Mouse (Mus musculus) intestine, postnatal 0 days (tissue): Measurements from ENCODE around the gene Nectin3. TPM values are rescaled to one million over a fixed set of nuclear protein-coding genes. Genes with fewer than 3 reads are reported as not detected.

Source experiments
- ATAC-seq: fragments of 200-750 bp; cut with Nextera tagmentation; 2 replicates; pipeline ENCODE4 v1.8.0; 2017; ENCODE audit warnings: mild to moderate bottlenecking, moderate TSS enrichment, moderate library complexity
- H3K27ac ChIP-seq: fragments of 300-500 bp; sonication (generic); 2 replicates; pipeline ENCODE4 v1.5.1; 2014; ENCODE audit warnings: mild to moderate bottlenecking, low read depth, low read length, moderate library complexity
- H3K27me3 ChIP-seq: fragments of 300-500 bp; sonication (generic); replicated peaks from 2 replicates; pipeline ENCODE4 v1.6.1; 2014; ENCODE audit warnings: low read length, mixed read lengths; ENCODE audit not compliant: control insufficient read depth, insufficient read depth
- H3K36me3 ChIP-seq: fragments of 300-500 bp; sonication (generic); 2 replicates; pipeline ENCODE4 v1.6.1; 2014; ENCODE audit warnings: mild to moderate bottlenecking, moderate library complexity; ENCODE audit not compliant: control insufficient read depth, insufficient read depth
- H3K4me1 ChIP-seq: fragments of 300-500 bp; sonication (generic); replicated peaks from 2 replicates; pipeline ENCODE4 v1.6.1; 2014; ENCODE audit warnings: antibody characterized with exemption, low read length, mixed read lengths; ENCODE audit not compliant: control insufficient read depth, insufficient read depth
- H3K4me2 ChIP-seq: fragments of 300-500 bp; sonication (generic); replicated peaks from 2 replicates; pipeline ENCODE4 v1.6.1; 2014; ENCODE audit warnings: low read depth, mild to moderate bottlenecking, moderate library complexity
- H3K4me3 ChIP-seq: fragments of 300-500 bp; sonication (generic); 2 replicates; pipeline ENCODE4 v1.5.1; 2014; ENCODE audit warnings: low read depth, low read length
- H3K9ac ChIP-seq: fragments of 300-500 bp; sonication (generic); 2 replicates; pipeline ENCODE4 v1.6.1; 2014; ENCODE audit warnings: mild to moderate bottlenecking, low read depth, low read length
- H3K9me3 ChIP-seq: fragments of 300-500 bp; sonication (generic); 2 replicates; pipeline ENCODE4 v1.6.1; 2016; ENCODE audit warnings: mixed run types; ENCODE audit not compliant: control insufficient read depth
- CTCF ChIP-seq: sonication (generic); IDR thresholded peaks from 2 replicates; pipeline ENCODE4 v1.5.1; 2016; ENCODE audit warnings: low read depth, mild to moderate bottlenecking, control low read depth, antibody characterized with exemption, moderate library complexity
- WGBS: fragments of 180-500 bp; shearing (Covaris S2); extraction: QIAGEN DNeasy Blood & Tissue Kit; methylation state at CpG from one replicate; pipeline ENCODE4 v1.1.7; 2014; 5-methylcytosine and 5-hydroxymethylcytosine counted together
- polyA plus RNA-seq: library from polyadenylated mRNA; unstranded; fragments of >200 nt; fragmentation: Nextera tagmentation; extraction: Ambion mirVana; gene quantifications from 2 replicates; pipeline ENCODE4 v1.2.1, GENCODE M21; 2015

The Nectin3 gene
- polyA plus RNA-seq, 1 experiment from 2014 or later, result 36.7 TPM

DNA sequence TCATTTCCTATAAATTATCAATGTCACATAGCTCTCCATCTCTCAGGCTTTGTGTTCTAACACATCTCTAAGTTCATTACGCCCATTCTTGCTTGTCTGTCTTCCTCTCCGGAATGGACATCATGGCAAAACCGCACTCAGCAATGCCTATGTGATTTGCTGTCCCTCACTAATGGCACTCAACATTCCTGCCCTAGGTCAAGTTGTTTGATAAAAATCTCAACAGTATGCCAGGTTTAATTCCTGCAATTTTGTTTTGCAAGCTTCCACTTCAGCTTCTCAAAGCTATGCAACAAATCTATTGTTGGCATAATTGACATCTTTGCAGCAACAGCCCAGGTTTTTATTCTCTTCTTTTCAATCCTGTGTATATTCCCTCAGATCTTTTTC lies 9.6 kb upstream of the Nectin3 start:
- Histone ChIP-seq H3K4me2 (no peak overlapping the region), H3K9ac (no peak overlapping the region), H3K36me3 (no peaks in the 10 kb centered on the region), H3K9me3 (no peaks in the 10 kb centered on the region), H3K4me1 (no peaks in the 10 kb centered on the region), H3K27ac (no peak overlapping the region), H3K27me3 (no peaks in the 10 kb centered on the region), H3K4me3 (no peak overlapping the region)
- no peak for ATAC-seq
- no peak for TF ChIP-seq CTCF
- 73% methylated on average over 3 of the region's 3 CpGs for WGBS

DNA sequence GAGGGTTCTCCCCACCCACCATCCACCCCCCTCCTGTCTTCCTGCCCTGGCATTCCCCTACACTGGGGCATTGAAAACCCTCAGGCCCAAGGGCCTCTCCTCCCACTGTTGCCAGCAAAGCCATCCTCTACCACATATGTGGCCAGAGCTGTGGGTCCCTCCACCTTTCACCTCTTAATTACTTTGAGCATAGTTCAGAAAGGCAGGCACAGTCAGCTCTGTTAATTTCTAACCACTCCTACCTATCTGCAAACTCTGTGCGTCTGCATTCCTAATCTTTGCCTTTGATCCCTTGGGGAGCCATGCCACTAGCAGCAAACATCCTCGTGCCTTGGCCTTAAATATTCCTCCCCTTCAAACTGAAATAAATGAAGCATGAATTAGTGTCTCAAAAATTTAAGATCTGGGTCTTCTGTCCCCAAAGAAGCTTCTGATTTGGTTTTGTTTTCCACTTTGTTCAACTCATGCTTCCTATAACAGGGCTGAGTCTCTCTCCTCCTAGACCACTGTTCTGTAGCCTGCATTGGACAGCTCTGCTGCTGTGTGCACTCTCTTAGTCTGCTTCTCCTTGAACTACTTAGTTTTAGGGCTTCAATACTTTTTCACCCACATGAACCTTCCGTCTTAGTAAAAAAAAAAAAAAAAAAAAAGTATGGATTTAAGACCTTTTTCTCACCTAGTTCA lies 9.1 kb upstream of the Nectin3 start:
- 37% methylated on average over 3 of the region's 3 CpGs for WGBS
- Histone ChIP-seq H3K27me3 (no peaks in the 10 kb centered on the region), H3K9me3 (no peaks in the 10 kb centered on the region), H3K9ac (no peak overlapping the region), H3K36me3 (no peaks in the 10 kb centered on the region), H3K27ac (no peak overlapping the region), H3K4me2 (no peak overlapping the region), H3K4me3 (no peak overlapping the region), H3K4me1 (no peaks in the 10 kb centered on the region)
- peak; percentile 80 for ATAC-seq
- no peak for TF ChIP-seq CTCF

DNA sequence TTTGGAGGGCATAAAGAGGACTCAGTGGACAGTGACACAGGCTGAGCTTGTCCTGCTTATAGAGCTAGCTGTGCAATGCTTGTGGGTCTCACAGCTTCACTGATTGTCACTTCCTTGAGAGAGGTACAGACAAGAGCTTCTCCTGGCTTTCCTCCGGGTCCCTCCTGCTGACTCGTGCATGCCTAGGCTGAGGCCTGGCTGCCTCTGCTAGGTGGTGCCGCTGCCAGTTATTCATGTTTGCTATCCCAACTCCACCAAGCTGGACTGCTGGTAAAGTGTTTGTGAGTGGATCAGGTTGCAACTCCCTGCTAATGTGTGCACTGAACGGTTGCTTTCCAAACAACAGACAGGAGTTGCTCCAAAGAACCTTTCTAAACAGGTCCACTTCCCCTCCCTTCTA lies 5.7 kb upstream of the Nectin3 start:
- Histone ChIP-seq H3K9ac (no peak overlapping the region), H3K27ac (no peak overlapping the region), H3K36me3 (no peaks in the 10 kb centered on the region), H3K9me3 (no peaks in the 10 kb centered on the region), H3K27me3 (no peaks in the 10 kb centered on the region), H3K4me3 (no peak overlapping the region), H3K4me2 (no peak overlapping the region), H3K4me1 (no peaks in the 10 kb centered on the region)
- TF ChIP-seq CTCF, result no peak
- ATAC-seq, result no peak
- 88% methylated on average over 4 of the region's 4 CpGs for WGBS

DNA sequence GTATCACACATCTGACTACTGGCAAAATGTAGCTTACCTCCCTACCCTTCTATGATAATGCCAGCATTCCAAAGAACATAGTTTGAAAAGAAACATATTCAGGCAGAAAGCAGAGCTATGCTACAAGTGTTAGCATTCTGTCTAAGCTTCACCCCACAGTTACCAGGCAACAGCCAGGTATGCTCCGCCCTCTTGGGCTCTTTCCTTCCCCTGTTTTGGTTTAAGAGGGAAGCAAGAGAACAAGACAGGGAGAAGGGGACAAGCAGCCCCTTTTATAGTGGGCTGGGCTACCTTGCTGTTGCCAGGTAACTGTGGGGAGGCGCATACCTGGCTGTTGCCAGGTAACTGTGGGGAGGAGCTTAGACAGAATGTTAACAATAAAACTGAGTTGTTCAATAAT lies 4.0 kb upstream of the Nectin3 start:
- ATAC-seq, result no peak
- TF ChIP-seq CTCF, result no peak
- H3K27me3 ChIP-seq, result no peaks in the 10 kb centered on the region
- H3K9me3 ChIP-seq, result no peaks in the 10 kb centered on the region
- no peak overlapping the region for H3K4me3 ChIP-seq
- H3K27ac ChIP-seq, result no peak overlapping the region
- no peak overlapping the region for H3K4me2 ChIP-seq
- 75% methylated on average over 2 of the region's 2 CpGs for WGBS
- H3K36me3 ChIP-seq, result no peaks in the 10 kb centered on the region
- H3K9ac ChIP-seq, result no peak overlapping the region
- H3K4me1 ChIP-seq, result peaks cover 3% of the 10 kb centered on the region; the same call in 1 of the 2 replicates

DNA sequence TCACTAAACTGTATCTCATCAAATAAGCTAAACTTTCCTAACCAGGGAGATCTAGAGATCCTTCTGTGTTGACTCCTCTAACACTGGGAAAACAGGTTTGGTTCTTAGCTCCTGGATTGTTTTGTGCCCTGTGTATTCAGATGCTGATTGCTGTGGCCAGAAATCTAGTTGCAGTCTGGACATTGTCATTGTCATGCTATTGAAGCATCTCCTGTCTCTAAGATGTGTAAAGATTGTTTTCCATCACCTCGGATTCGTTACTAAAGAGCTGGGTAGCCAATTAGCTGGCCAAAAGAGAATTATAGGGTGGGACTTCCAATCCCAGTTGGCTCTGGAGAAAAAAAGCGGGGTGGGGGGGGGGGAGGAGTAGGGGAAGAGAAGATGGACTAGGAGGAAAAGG lies 2.4 kb upstream of the Nectin3 start:
- no peak overlapping the region for H3K4me2 ChIP-seq
- no peak for TF ChIP-seq CTCF
- H3K4me1 ChIP-seq, result peaks cover 3% of the 10 kb centered on the region; the same call in 1 of the 2 replicates
- no peak overlapping the region for H3K9ac ChIP-seq
- 82% methylated on average over 3 of the region's 3 CpGs for WGBS
- no peaks in the 10 kb centered on the region for H3K27me3 ChIP-seq
- no peaks in the 10 kb centered on the region for H3K36me3 ChIP-seq
- no peak for ATAC-seq
- H3K9me3 ChIP-seq, result no peaks in the 10 kb centered on the region
- H3K27ac ChIP-seq, result no peak overlapping the region
- no peak overlapping the region for H3K4me3 ChIP-seq

DNA sequence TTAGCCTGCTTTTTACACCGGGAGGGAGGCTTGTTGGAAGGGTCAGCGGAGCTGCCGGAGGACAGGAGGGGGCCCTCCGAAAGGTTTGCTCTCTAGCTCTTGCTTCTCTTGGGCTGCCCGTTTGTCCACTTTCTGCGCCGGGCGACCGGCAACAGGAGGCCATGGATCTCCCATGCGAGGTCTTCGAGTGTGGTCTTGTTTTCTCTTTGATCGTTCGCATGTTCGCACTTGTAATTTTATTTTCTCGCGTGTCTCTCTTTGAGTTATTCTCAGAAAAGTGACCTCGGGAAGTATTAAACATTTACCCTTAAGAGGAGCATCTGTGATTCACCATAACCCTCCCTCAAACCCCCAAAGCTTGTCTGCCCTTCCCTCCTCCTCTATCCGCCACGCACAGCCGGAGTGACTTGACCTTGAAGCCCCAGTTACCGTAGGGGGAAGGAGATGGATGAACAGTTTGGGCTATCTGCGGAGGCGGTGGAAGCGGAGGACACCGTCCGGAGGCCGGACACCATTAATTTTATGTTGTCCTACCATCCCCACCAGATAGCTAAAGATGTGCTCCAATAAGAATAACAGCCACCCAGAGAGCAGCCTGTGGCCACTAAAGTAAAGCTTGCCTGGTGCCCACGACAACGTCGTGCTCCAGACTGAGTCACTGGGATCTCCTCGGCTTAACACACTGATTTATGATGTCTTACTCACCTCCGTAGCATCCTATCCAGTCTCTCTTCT lies 472 bp downstream of the Nectin3 start:
- 0% methylated on average over 32 of the region's 32 CpGs for WGBS

More for the DNA sequence above, 472 bp downstream of the Nectin3 start:
- TF ChIP-seq CTCF, result no peak
- no peaks in the 10 kb centered on the region for H3K27me3 ChIP-seq
- H3K9me3 ChIP-seq, result no peaks in the 10 kb centered on the region
- H3K9ac ChIP-seq, result peak overlapping the region; percentile 96
- no peak for ATAC-seq
- H3K36me3 ChIP-seq, result no peaks in the 10 kb centered on the region
- H3K4me1 ChIP-seq, result peaks cover 8% of the 10 kb centered on the region
- peak overlapping the region; percentile 91 for H3K4me3 ChIP-seq
- peak overlapping the region; percentile 81 for H3K4me2 ChIP-seq
- peak overlapping the region; percentile 98; the same call in 1 of the 2 replicates for H3K27ac ChIP-seq
